Mouse (Mus musculus): ENCODE results near the gene Syngr1. TPM values are rescaled to one million over a fixed set of nuclear protein-coding genes. Genes with fewer than 3 reads are reported as not detected.

Gene Syngr1
- polyA plus RNA-seq, 1 experiment from 2014 or later: 32.8 TPM

DNA sequence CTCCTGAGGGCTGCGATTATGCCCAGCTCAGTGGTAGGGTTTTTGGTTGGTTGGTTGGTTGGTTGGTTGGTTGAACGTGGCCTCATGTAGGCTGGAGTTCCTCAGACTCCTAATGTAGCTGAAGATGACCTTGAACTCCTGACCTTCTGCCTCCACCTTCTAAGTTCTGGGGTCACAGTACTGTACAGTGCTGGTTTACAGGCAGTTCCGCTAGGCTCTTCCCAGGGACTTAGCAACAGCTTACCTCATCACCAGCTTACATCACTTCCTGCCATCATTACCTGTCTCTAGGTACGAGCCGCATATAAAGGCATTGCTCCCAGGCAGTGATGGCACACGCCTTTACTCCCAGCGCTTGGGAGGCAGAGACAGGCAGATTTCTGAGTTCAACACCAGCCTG lies 33.0 kb upstream of the Syngr1 start:
- Histone ChIP-seq H3K27ac (no peak overlapping the region), H3K9me3 (no peaks in the 10 kb centered on the region), H3K4me1 (peaks cover 10% of the 10 kb centered on the region; the same call in 1 of the 2 replicates), H3K4me2 (no peak overlapping the region), H3K27me3 (replicated peaks) (no peaks in the 10 kb centered on the region), H3K9ac (no peak overlapping the region), H3K4me3 (replicated peaks) (no peak overlapping the region), H3K36me3 (no peaks in the 10 kb centered on the region)
- no peak for ATAC-seq (ENCODE audit: insufficient read depth, low FRiP score, low read depth)
- 81% methylated on average over 7 of the region's 7 CpGs for WGBS

DNA sequence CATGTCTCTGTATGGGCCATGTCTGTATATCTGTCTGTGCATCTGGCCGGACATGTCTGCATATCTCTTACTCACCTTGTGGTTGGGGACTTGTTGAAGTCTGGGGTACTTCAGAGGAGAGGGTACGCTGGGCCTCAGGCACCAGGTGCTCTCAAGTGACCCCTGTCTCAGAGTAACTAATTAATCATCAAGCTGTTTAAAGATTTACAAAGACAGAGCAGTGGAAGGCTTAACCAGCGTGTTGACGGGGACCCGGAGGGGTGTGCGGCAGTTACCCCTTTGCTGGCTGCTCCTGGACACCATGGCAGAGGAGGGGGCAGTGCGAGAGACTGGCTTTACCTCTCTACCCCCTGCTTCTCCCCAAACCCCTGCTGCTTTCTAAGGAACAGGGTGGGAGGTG lies 31.5 kb upstream of the Syngr1 start:
- ATAC-seq (ENCODE audit: insufficient read depth, low FRiP score, low read depth): no peak
- no peaks in the 10 kb centered on the region for H3K9me3 ChIP-seq

DNA sequence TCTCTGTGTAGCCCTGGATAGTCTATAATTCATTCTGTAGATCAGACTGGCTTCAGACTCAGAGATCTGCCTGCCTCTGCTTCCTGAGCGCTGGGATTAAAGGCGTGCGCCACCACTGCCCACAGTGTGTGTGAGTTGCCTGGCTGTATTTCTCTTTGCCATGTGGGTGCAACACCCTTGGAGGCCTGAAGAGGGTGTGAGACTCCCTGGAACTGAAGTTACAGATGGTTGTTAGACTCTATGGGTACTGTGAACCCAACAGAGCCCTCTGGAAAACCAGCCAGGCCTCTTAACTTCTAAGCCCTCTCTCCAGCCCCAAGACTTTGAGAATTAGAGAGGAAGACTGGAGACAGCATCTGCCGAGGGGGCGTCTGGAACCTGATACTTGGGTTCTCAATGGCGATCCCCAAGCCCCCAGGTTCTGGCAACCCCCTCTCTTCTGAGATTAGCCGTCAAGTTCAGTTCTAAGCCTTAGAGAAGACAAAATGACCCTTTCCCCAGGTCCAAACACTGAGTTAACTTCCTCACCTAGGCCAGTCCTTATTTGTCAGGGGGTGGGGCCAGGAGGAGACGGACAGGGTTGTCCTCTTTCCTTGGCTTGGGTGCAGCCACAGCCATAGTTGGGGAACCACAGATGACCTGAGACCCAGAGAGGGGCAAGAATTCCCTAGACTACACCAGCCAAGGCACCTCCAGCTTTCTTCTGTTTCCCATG lies 30.6 kb upstream of the Syngr1 start:
- Histone ChIP-seq H3K9me3 (no peaks in the 10 kb centered on the region), H3K4me3 (replicated peaks) (no peak overlapping the region), H3K4me2 (no peak overlapping the region), H3K36me3 (no peaks in the 10 kb centered on the region), H3K27ac (no peak overlapping the region), H3K27me3 (replicated peaks) (no peaks in the 10 kb centered on the region), H3K4me1 (0 out of 2 replicates have a peak, but pooled peaks cover 6% of the 10 kb centered on the region), H3K9ac (no peak overlapping the region)
- ATAC-seq (ENCODE audit: insufficient read depth, low FRiP score, low read depth): no peak
- 95% methylated on average over 8 of the region's 8 CpGs for WGBS

More for the DNA sequence above, 31.5 kb upstream of the Syngr1 start:
- no peak overlapping the region for H3K9ac ChIP-seq
- WGBS: 33% methylated on average over 7 of the region's 7 CpGs
- H3K4me1 ChIP-seq: 0 out of 2 replicates have a peak, but pooled peaks cover 6% of the 10 kb centered on the region
- no peak overlapping the region for H3K4me3 ChIP-seq (replicated peaks)
- no peaks in the 10 kb centered on the region for H3K27me3 ChIP-seq (replicated peaks)
- no peak overlapping the region for H3K27ac ChIP-seq
- H3K4me2 ChIP-seq: no peak overlapping the region
- no peaks in the 10 kb centered on the region for H3K36me3 ChIP-seq

DNA sequence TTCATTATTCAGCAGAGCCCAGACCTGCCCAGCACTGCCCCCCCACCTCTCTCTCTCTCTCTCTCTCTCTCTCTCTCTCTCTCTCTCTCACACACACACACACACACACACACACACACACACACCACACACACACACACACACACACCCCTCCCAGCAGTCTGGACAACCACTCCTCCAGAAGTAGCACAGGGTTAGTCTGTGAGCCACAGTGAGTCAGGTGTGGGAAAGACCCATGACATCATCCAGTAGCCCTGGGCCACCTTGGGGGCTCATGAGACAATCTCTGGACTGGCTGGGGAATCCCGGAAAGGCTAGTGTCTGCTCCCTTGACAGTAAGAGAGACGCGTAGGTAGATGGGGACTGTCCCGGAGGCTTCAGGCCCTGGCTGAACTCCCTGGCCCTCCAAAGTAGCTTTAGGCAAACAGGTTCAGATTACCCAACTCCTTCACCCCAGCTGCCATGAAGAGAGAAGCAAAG lies 30.0 kb upstream of the Syngr1 start:
- no peaks in the 10 kb centered on the region for H3K9me3 ChIP-seq
- no peaks in the 10 kb centered on the region for H3K27me3 ChIP-seq (replicated peaks)
- H3K36me3 ChIP-seq: no peaks in the 10 kb centered on the region
- H3K9ac ChIP-seq: no peak overlapping the region
- WGBS: 80% methylated on average over 4 of the region's 4 CpGs
- no peak overlapping the region for H3K4me3 ChIP-seq (replicated peaks)
- ATAC-seq (ENCODE audit: insufficient read depth, low FRiP score, low read depth): no peak
- H3K4me1 ChIP-seq: 0 out of 2 replicates have a peak, but pooled peaks cover 6% of the 10 kb centered on the region
- no peak overlapping the region for H3K27ac ChIP-seq
- H3K4me2 ChIP-seq: no peak overlapping the region

DNA sequence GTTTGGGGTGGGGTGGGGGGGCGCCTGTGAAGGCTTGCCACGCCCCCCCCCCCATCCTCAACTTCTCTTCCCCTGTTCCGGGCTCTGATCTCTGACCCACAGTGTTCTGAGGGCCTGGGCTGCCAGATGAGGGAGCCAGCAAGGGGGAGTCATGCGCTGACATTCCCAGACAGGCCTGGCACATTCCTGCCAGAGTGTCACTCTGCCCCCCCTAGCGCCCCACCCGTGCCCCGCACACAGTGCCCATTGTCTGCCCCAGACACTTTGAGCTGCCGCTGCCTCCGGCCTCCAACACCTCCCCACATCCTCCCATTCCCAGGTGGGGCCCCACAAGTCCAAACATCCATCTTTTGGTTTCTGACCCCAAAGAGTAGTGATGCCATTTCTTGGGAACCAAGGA lies 28.8 kb upstream of the Syngr1 start:
- Histone ChIP-seq H3K4me1 (0 out of 2 replicates have a peak, but pooled peaks cover 6% of the 10 kb centered on the region), H3K27me3 (replicated peaks) (0 out of 2 replicates have a peak, but pooled peaks cover 2% of the 10 kb centered on the region), H3K9me3 (no peaks in the 10 kb centered on the region), H3K27ac (no peak overlapping the region), H3K36me3 (no peaks in the 10 kb centered on the region), H3K4me2 (no peak overlapping the region), H3K9ac (no peak overlapping the region), H3K4me3 (replicated peaks) (no peak overlapping the region)
- no peak for ATAC-seq (ENCODE audit: insufficient read depth, low FRiP score, low read depth)
- 66% methylated on average over 7 of the region's 9 CpGs for WGBS

DNA sequence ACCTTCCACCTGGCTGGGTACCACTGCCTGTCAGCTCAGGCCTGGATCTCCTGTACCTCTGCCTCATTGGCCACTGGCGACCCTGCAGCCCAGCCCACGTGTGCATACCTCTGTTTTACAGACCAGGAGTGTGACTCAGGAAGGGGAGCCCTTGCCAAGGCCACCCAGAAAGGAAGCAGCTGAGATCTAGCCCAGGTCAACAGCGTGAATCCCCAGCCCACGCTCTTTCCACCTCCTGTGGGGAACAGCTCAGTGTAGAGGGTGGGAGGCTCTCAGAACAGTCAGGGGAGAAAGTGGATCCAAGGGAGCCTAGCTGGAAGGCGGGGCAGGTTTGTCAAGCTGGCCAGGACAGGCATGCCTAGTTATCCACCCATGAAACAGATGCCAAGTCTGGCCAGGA lies 28.3 kb upstream of the Syngr1 start:
- H3K27ac ChIP-seq: no peak overlapping the region
- no peak overlapping the region for H3K4me3 ChIP-seq (replicated peaks)
- H3K4me2 ChIP-seq: no peak overlapping the region
- 0 out of 2 replicates have a peak, but pooled peaks cover 3% of the 10 kb centered on the region for H3K27me3 ChIP-seq (replicated peaks)
- no peak; the same call in 1 of the 2 replicates for ATAC-seq (ENCODE audit: insufficient read depth, low FRiP score, low read depth)
- no peak overlapping the region for H3K9ac ChIP-seq
- WGBS: 45% methylated on average over 5 of the region's 5 CpGs
- H3K9me3 ChIP-seq: no peaks in the 10 kb centered on the region
- 0 out of 2 replicates have a peak, but pooled peaks cover 6% of the 10 kb centered on the region for H3K4me1 ChIP-seq
- no peaks in the 10 kb centered on the region for H3K36me3 ChIP-seq

DNA sequence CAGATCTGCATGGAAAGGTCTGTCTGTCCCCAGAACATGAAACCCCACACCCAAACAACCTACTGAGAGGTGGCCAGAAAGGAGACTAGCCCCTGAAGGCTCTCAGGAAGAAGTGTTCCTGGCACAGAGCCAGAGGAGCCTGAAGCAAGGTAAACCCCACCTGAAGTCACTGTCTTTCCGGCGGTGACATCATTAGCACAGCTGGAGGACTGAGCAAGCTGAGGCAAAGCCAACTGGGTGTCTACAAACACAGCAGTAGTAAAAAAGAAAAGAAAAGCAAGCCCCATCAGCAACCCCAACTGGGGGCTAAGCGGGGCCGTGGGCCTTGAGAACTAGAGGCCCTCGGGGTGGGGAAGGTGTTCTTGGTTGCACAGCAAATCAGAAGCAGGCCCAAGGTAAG lies 26.2 kb upstream of the Syngr1 start:
- WGBS: 67% methylated on average over 5 of the region's 5 CpGs
- no peak overlapping the region for H3K27ac ChIP-seq
- H3K36me3 ChIP-seq: no peaks in the 10 kb centered on the region
- H3K4me3 ChIP-seq (replicated peaks): no peak overlapping the region
- H3K4me2 ChIP-seq: no peak overlapping the region
- ATAC-seq (ENCODE audit: insufficient read depth, low FRiP score, low read depth): no peak
- H3K9ac ChIP-seq: no peak overlapping the region
- H3K9me3 ChIP-seq: no peaks in the 10 kb centered on the region
- H3K4me1 ChIP-seq: 0 out of 2 replicates have a peak, but pooled peaks cover 6% of the 10 kb centered on the region
- H3K27me3 ChIP-seq (replicated peaks): 0 out of 2 replicates have a peak, but pooled peaks cover 3% of the 10 kb centered on the region

DNA sequence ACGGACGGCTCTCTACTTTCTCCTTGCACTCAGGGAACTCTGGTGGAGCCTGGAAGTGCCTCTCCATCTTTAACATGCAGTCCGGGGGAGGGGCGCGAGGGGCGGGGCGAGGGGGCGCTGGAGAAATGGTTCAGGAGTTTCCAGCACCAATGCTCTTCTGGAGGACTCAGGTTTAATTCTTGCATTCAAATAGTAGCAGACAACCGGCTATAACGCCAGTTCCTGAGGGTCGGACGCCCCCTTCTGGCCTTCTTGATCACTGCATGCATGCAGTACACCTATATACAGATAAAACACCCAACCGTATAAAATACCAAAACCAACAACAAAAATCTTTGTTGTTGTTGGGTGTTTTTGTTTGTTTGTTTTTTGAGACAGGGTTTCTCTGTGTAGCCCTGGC lies 25.7 kb upstream of the Syngr1 start:
- no peaks in the 10 kb centered on the region for H3K9me3 ChIP-seq
- no peaks in the 10 kb centered on the region for H3K36me3 ChIP-seq
- 0 out of 2 replicates have a peak, but pooled peaks cover 6% of the 10 kb centered on the region for H3K4me1 ChIP-seq
- H3K27ac ChIP-seq: no peak overlapping the region
- no peak overlapping the region for H3K4me3 ChIP-seq (replicated peaks)
- no peak overlapping the region for H3K4me2 ChIP-seq
- no peak overlapping the region for H3K9ac ChIP-seq
- no peak for ATAC-seq (ENCODE audit: insufficient read depth, low FRiP score, low read depth)
- H3K27me3 ChIP-seq (replicated peaks): 0 out of 2 replicates have a peak, but pooled peaks cover 3% of the 10 kb centered on the region
- 14% methylated on average over 13 of the region's 13 CpGs for WGBS

DNA sequence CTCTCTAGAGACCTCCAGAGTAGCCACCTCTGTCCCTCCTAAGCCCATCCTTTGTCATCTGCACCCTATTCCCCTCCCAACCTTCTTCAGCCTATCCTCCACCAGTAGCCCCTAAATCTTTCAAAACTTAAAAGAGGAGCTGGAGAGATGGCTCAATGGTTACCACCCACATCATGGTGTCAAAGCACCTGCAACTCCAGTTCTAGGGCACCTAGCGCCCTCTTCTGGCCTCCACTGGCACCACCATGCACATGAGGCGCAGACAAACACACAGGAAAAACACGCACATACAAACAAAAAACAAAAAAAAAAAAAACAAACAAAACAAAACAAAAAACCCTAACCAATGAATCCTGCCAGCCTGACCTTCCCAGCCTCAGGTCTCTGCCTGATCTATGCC lies 24.6 kb upstream of the Syngr1 start:
- Histone ChIP-seq H3K27me3 (replicated peaks) (0 out of 2 replicates have a peak, but pooled peaks cover 3% of the 10 kb centered on the region), H3K9me3 (no peaks in the 10 kb centered on the region), H3K4me3 (replicated peaks) (no peak overlapping the region), H3K4me2 (no peak overlapping the region), H3K4me1 (peaks cover 8% of the 10 kb centered on the region; the same call in 1 of the 2 replicates), H3K36me3 (no peaks in the 10 kb centered on the region), H3K27ac (no peak overlapping the region), H3K9ac (no peak overlapping the region)
- 58% methylated on average over 3 of the region's 3 CpGs for WGBS
- ATAC-seq (ENCODE audit: insufficient read depth, low FRiP score, low read depth): no peak

DNA sequence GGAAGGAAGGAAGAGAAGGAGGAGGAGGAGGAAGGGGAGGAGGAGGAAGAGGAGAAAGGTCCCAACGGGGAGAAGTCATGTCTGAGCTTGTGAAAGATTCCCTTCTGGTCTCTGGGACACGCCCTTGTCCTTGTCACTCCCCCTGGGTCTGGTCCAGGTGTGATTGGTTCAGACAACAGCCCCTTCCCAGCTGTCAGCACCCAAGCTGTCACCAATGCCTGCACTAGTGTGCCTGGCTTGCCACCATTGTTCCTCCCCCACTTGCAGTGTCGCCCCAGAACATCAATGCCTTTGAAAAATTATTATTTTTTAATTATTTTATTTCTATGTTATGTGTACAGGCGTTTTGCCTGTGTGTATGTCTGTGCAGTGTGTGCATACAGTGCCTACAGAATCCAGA lies 22.0 kb upstream of the Syngr1 start:
- Histone ChIP-seq H3K4me1 (peaks cover 9% of the 10 kb centered on the region), H3K9ac (no peak overlapping the region), H3K4me3 (replicated peaks) (no peak overlapping the region), H3K36me3 (no peaks in the 10 kb centered on the region), H3K27ac (no peak overlapping the region), H3K9me3 (no peaks in the 10 kb centered on the region), H3K27me3 (replicated peaks) (0 out of 2 replicates have a peak, but pooled peaks cover 3% of the 10 kb centered on the region), H3K4me2 (no peak overlapping the region)
- WGBS: 59% methylated on average over 4 of the region's 4 CpGs
- ATAC-seq (ENCODE audit: insufficient read depth, low FRiP score, low read depth): no peak

DNA sequence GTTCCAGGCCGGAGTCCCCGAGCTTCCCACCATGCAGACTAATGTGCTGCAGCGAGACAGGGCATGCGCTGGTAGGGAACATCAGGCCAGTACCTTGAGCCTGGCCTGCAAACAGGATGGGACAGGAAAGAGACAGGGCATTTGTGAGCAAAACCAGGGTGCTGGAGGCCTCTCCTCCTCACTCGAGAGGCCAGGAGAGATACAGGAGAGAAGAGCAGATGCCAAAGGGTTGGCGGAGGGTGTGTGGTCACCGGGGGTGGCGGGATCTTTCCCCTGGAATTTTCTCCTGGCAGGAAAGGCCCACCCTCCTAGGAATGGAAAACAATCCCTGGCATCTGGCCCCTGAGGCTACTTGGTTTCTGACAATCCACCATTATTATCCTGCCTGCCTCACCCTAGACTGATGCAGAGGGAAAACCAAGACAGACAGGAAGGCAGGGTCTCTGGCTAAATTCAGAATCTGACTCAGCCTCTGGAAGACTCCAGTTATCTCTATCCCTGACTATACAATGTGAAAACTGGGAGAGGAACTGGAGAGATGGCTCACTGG lies 21.0 kb upstream of the Syngr1 start:
- peaks cover 9% of the 10 kb centered on the region for H3K4me1 ChIP-seq
- H3K27me3 ChIP-seq (replicated peaks): 0 out of 2 replicates have a peak, but pooled peaks cover 3% of the 10 kb centered on the region
- H3K4me3 ChIP-seq (replicated peaks): no peak overlapping the region
- no peak for ATAC-seq (ENCODE audit: insufficient read depth, low FRiP score, low read depth)
- H3K36me3 ChIP-seq: no peaks in the 10 kb centered on the region
- no peak overlapping the region for H3K4me2 ChIP-seq
- H3K27ac ChIP-seq: no peak overlapping the region
- no peak overlapping the region for H3K9ac ChIP-seq
- WGBS: 66% methylated on average over 8 of the region's 8 CpGs
- no peaks in the 10 kb centered on the region for H3K9me3 ChIP-seq

DNA sequence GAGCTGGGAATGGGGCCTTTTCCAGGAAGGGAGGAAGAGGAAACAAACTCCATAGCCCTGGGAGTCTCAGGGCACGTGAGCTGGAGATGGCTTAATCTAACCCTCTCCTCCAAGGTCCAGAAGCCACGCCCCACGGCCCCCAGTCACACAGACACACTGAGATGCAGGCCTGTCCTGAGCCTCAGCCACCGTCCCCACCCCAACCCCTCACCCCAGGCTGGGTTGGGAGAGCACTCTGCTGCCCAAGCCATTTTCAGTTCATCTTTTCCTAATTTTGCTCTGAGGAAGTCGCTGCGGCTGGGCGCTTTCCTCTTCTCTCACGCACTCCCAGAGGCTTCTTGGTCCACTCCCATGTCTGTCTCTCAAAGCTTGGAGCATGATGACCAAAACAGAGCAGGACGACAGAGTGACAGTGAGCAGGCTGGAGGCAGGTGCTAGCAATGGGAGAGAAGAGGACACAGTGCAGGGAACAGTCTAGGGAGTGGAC lies 19.1 kb upstream of the Syngr1 start:
- no peak for ATAC-seq (ENCODE audit: insufficient read depth, low FRiP score, low read depth)
- Histone ChIP-seq H3K9me3 (no peaks in the 10 kb centered on the region), H3K27ac (0 out of 2 replicates have a peak overlapping the region, but pooled peaks have one; percentile 2), H3K27me3 (replicated peaks) (0 out of 2 replicates have a peak, but pooled peaks cover 3% of the 10 kb centered on the region), H3K9ac (no peak overlapping the region), H3K36me3 (peaks cover 5% of the 10 kb centered on the region; the same call in 1 of the 2 replicates), H3K4me3 (replicated peaks) (no peak overlapping the region), H3K4me2 (no peak overlapping the region), H3K4me1 (peaks cover 14% of the 10 kb centered on the region)
- 45% methylated on average over 9 of the region's 9 CpGs for WGBS
